Mouse (Mus musculus): ENCODE results near the gene Tln2.

The Tln2 gene

GRCm38 (mm10) chr9:67270061-67270595 lies 289.4 kb downstream of the Tln2 start:
- DNase-seq, result no peak

DNA sequence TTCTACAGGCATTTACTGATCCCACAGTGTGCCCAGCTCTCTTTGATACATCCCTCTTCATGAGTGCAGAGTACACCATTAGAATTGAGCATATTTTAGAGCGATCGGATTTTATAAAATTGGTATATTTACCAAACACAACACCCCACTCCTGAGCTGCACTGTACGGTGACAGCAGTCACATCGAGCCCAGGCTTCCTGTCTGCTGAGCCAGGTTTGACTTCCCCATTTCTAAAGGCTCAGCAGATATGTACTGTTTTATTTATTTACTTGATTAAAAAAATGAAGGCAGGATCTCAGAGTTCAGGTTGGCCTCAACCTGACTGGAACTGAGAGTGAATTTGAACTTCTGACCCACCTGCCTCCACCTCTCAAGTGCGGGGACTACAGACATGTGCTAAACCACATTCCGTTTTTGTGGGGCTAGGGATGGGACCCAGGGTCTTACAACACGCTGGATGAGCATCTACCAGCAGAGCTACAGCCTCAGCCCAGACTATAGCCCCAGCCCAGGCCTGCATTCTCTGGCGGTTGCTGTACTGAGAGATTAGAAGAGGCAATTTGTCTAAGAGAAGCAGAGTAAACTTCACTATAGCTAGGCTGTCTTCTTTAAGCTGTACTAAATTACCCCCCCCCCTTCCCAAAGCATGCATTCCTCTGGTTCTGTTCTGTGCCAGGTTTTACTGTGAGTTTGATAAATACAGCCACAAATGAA lies 292.1 kb downstream of the Tln2 start:
- DNase-seq, result no peak

- no peak for DNase-seq
Measured at GRCm38 (mm10) chr9:67265513-67265912, 294.0 kb downstream of the Tln2 start.

DNA sequence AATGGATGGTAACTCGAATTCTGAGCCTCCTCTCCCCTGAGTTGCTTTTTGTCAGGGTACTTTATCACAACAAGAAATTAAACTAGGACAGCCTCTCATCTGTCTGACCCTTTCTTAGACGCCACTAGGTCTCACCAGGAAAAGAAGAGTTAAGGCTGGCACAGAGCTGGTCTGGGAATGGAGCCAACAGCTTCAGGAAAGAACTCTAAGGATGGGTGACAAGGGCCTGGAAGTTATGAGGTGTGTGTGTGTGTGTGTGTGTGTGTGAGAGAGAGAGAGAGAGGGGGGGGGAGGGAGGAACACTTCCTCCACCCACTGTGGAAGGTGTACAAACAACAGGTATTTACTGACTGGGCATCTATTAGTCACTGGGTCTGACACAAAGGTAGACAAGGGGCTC lies 294.6 kb downstream of the Tln2 start:
- no peak for DNase-seq

DNA sequence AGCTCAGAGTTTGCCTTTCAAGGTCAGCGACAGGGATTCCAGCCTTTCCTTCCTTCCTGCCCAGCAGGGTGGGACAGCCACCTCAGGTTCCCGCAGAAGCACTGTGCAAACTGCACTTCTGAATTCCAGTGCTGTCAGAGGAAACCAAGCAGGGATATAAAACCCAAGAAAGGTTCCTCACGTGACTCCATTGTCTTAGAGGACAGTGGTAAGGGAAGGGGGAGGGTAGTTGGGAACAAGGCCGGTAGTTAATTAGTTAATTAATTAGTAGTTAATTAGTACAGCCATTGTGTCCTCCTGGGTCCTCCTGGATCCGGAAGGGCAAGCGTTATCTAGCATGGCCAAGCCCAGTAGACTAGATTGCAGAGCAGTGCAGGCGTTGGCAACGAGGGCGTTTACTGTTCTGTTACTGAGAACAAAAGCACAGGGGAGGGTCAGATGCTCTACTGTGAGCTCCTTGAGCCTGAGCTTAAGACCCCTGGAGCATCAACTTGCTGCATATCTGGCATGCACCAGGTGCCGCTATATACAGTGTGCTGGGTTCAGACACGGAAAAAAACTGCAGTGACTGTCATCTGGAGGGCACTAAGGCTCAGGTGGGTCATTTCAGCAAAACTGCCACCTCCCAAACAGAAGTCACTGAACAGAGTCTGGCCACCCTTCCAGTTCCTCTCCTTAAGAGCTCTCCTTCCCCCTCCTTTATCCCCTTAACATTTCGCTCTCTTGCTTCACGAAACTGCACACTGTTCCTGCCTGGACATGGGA lies 298.5 kb downstream of the Tln2 start:
- peak; percentile 95 for DNase-seq

DNA sequence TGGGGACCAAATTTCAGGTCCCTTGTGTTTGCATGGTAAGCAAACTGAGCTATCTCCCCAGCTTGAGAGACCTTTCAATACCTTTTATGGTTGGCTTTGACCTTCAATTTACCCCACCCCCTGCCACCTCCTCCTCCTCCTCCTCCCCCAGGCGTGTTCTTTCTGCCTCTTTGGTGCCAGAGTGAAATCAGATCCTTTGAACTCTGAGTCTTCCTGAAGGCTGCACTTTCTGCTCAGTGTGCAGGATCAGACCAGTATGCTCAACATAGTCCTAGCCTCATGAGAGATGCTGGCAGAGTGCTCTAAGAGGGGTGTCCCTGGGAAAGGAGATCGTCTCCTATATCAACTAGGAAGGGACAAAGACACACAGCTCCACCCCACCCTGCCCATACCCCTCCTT lies 309.4 kb downstream of the Tln2 start:
- no peak for DNase-seq

GRCm38 (mm10) chr9:67247365-67247950 lies 312.0 kb downstream of the Tln2 start:
- no peak for DNase-seq

DNA sequence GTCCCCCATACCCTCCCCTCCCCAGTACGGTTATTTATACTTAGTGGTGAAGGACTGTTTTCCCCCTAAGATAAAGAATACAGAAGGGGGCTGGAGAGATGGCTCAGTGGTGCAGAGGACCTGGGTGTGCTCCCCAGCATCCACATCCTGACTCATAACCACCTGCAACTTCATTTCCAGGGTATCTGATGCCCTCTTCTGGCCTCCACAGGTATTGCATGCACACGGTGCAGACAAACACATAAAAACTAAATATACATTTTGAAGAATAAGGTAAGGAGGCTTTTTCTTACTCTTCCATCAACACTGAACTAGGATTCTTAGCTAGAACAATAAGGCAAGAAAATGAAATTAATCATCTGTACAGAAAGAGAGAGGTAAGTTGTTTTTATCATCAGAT lies 314.2 kb downstream of the Tln2 start:
- DNase-seq, result no peak

GRCm38 (mm10) chr9:67241683-67242082 lies 317.8 kb downstream of the Tln2 start:
- no peak for DNase-seq

DNA sequence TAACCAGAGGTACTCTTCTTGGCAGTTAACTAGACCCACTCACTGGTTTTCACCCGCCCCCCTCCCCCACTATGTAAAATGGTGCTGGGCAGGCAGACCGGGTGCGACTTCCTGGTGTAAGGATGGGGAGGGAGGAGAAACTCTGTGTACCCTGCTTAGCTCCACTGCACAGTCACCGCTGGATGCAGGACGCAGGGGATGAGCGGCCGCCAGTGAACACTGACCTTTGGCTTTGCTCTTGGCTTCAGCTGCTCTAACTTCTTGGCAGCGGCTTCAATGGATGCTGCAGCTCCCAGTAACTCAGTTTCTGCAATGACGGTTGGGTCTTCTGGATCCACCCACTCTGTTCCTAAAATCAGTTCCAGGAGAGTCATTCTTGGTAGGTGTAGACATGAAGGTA lies 319.0 kb downstream of the Tln2 start:
- DNase-seq, result peak; percentile 96

DNA sequence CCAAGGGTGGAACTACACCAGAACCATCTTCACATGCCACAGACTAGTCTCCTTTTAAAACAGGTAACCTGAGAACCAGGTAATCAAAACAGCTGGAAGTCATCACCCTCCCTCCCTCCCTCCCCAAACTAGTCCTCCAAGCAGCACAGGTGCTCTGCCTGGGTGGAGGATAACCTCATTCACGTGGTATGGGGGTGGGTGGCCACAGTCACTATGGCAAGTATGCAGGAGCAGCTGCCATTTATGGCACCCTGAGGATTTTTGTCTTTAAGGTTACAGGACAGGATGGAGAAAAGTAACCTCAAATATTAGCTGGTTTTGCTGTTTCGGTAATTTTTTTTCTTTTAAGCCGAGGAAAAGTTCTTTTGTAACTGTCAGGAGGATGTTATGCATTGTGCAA lies 322.5 kb downstream of the Tln2 start:
- DNase-seq, result no peak

GRCm38 (mm10) chr9:67235441-67236217 lies 323.9 kb downstream of the Tln2 start:
- no peak for DNase-seq

- no peak for DNase-seq
Measured at GRCm38 (mm10) chr9:67229033-67229432, 330.5 kb downstream of the Tln2 start.

DNA sequence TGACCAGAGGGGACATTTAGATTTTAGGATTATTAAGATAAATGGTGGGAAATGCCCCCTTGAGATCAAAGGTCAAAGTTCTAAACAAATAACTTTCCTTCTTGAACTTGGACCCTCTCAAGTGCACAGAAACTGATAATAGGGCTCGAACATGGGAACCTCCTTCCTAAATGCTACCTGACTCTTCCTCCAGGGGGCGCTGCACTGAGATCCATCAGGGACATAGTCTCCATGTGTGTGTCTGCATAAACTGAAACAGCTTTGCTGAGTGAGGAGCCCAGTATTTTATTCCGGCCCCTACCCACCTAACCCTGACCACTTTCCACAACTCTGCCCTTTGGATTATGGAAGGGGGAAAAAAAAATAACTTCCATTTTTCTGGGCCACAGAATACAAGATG lies 339.1 kb downstream of the Tln2 start:
- no peak for DNase-seq

GRCm38 (mm10) chr9:67218001-67218400 lies 341.5 kb downstream of the Tln2 start:
- DNase-seq, result no peak

DNA sequence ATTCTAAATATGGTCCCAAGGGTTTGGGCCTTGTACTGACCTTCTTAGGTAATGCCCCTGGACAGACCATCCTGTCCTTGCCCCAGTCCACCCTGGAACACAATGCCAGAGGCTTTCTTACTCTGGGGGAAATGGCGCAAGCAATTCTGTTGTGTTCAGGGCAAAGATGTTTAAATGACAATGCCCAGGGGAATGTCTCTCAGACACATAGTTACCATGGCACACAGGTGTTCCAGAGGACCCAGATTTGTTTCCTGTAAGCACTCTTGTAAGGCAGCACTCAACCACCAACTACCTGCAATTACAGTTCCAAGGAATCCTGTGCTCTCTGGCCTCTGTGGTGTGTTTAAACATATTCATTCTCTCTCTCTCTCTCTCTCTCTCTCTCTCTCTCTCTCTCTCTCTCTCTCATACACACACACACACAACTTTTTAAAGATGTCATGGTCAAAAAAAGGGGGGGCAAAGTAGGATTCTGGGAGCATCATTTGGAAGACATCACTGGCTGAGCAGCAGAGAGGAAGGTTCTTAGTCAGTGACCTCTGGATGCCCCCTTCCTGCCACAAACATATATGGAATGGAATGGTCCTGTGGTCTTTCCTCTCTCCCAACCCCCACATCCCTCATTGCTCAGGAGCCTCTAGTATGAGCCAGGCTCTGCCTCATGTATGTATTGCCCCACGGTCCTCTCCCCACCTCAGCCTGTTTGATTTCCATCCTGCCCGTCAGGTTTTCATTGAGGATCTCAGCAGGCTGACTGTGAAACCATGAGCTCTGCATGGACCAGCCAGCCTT lies 345.1 kb downstream of the Tln2 start:
- no peak for DNase-seq

DNA sequence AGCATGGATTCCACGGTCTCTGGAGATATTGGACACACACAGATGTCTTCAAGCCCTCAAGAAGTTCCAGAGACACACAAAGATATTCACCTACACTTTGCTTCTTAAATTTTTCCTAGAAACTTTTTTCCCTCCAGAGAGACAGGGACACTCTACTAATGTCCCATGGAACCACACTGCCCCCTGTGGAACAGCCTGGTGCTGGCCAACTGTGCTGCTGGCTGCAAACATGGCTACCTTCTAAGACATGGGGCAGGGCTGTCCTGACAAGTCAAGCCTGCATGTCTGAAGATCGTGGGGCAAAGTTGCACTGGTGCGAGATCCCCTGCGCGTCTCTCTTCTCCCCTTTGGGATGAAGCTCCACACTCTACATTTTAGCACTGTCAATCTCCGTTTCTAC lies 346.2 kb downstream of the Tln2 start:
- peak; percentile 95 for DNase-seq

- DNase-seq, result no peak
Measured at GRCm38 (mm10) chr9:67211220-67211619, 348.3 kb downstream of the Tln2 start.

DNA sequence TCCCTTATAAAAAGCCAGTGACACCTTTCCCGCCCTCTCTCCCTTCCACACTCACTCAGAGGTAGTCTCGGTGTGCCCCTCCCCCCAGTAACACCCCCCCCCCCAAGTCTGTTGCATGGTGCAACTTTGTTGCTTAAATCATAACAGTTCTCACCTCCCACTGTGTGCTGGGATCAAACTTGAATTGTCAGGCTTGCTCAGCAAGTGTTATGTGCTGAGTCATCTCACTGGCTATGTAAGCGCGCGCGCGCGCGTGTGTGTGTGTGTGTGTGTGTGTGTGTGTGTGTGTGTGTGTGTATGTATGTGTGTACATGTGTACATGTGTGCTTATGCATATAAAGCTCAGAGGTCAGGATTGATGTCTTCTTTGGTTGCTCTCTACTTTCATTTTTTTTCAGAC lies 350.1 kb downstream of the Tln2 start:
- no peak for DNase-seq

GRCm38 (mm10) chr9:67208420-67208819 lies 351.1 kb downstream of the Tln2 start:
- peak; percentile 81 for DNase-seq

GRCm38 (mm10) chr9:67205175-67205574 lies 354.3 kb downstream of the Tln2 start:
- DNase-seq, result peak; percentile 76

GRCm38 (mm10) chr9:67196609-67197008 lies 362.9 kb downstream of the Tln2 start:
- DNase-seq, result no peak

Measured in heart, adult 11 months (tissue).